Mouse (Mus musculus): ENCODE measurements around the gene Lmf1. TPM values are rescaled to one million over a fixed set of nuclear protein-coding genes. Genes with fewer than 3 reads are reported as not detected.

The Lmf1 gene
- polyA plus RNA-seq, 1 experiment from 2014 or later = 26.2 TPM

- ATAC-seq (ENCODE audit: low FRiP score) = no peak
Measured at GRCm38 (mm10) chr17:25630313-25630712, 51.4 kb downstream of the Lmf1 start.

DNA sequence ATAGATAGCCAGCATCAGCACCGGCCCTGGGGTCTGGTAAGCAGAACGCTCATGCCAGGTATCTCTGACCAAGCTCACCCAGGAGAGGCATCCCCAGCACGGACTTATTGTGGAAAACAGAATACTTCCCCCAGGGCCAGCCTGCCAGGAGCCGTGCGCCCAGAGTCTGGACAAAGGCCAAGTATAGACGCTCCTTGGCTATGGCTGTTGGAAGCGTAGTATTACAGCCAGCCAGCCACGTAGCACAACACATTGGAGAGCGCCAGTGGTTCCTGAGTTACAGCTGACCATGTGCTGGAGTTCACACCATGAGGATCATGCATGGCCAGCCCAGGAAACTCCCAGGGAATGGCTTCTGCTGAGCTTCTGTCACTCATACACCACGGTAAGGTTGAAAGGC, 55.2 kb downstream of the Lmf1 start:
- Histone ChIP-seq H3K4me3 (replicated peaks) (no peak overlapping the region), H3K9me3 (replicated peaks) (no peaks in the 10 kb centered on the region), H3K4me1 (peaks cover 37% of the 10 kb centered on the region), H3K36me3 (peaks cover 3% of the 10 kb centered on the region; the same call in 1 of the 2 replicates), H3K9ac (replicated peaks) (no peak overlapping the region), H3K27ac (replicated peaks) (no peak overlapping the region), H3K4me2 (no peak overlapping the region), H3K27me3 (replicated peaks) (no peaks in the 10 kb centered on the region)
- no peak; the same call in 1 of the 2 replicates for ATAC-seq (ENCODE audit: low FRiP score)
- WGBS = 71% methylated on average over 10 of the region's 10 CpGs

More at GRCm38 (mm10) chr17:25630313-25630712, 51.4 kb downstream of the Lmf1 start:
- Histone ChIP-seq H3K4me2 (no peak overlapping the region), H3K4me3 (replicated peaks) (no peak overlapping the region), H3K9me3 (replicated peaks) (no peaks in the 10 kb centered on the region), H3K36me3 (peaks cover 3% of the 10 kb centered on the region; the same call in 1 of the 2 replicates), H3K27ac (replicated peaks) (no peak overlapping the region), H3K27me3 (replicated peaks) (no peaks in the 10 kb centered on the region), H3K4me1 (peaks cover 26% of the 10 kb centered on the region), H3K9ac (replicated peaks) (no peak overlapping the region)
- WGBS = 88% methylated on average over 5 of the region's 5 CpGs

DNA sequence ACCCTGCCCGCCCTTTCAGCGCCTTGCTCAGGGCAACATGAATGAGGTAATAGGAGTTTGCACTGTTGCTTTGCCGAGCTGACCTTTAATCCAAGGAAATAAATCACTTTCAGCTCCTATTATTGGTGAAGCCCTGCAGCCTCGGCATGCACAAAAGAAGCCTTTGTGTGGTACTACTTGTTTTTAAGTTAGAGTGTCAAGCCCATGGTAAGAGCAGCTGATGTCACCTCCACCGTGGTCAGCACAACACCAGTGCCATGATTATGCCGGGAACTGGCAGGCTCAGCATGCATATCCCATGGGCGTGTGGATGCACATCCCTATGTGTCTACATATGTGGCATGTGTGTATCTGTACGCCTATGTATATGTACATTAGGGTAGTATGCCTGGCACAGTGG, 56.5 kb downstream of the Lmf1 start:
- no peaks in the 10 kb centered on the region for H3K9me3 ChIP-seq (replicated peaks)

GRCm38 (mm10) chr17:25635806-25636205, 56.9 kb downstream of the Lmf1 start:
- Histone ChIP-seq H3K4me3 (replicated peaks) (no peak overlapping the region), H3K9ac (replicated peaks) (no peak overlapping the region), H3K27me3 (replicated peaks) (no peaks in the 10 kb centered on the region), H3K4me2 (no peak overlapping the region), H3K9me3 (replicated peaks) (no peaks in the 10 kb centered on the region), H3K27ac (replicated peaks) (no peak overlapping the region), H3K4me1 (peaks cover 38% of the 10 kb centered on the region), H3K36me3 (peaks cover 3% of the 10 kb centered on the region; the same call in 1 of the 2 replicates)
- ATAC-seq (ENCODE audit: low FRiP score) = no peak
- 74% methylated on average over 5 of the region's 5 CpGs for WGBS

More for the DNA sequence above, 56.5 kb downstream of the Lmf1 start:
- H3K4me1 ChIP-seq = peaks cover 38% of the 10 kb centered on the region
- H3K27me3 ChIP-seq (replicated peaks) = no peaks in the 10 kb centered on the region
- ATAC-seq (ENCODE audit: low FRiP score) = no peak
- 8% methylated on average over 8 of the region's 8 CpGs for WGBS
- H3K9ac ChIP-seq (replicated peaks) = no peak overlapping the region
- H3K4me3 ChIP-seq (replicated peaks) = no peak overlapping the region
- H3K27ac ChIP-seq (replicated peaks) = no peak overlapping the region
- peaks cover 3% of the 10 kb centered on the region; the same call in 1 of the 2 replicates for H3K36me3 ChIP-seq
- no peak overlapping the region for H3K4me2 ChIP-seq

- H3K4me3 ChIP-seq (replicated peaks) = no peak overlapping the region
- no peaks in the 10 kb centered on the region for H3K36me3 ChIP-seq
- ATAC-seq (ENCODE audit: low FRiP score) = no peak
- H3K9ac ChIP-seq (replicated peaks) = no peak overlapping the region
- H3K9me3 ChIP-seq (replicated peaks) = no peaks in the 10 kb centered on the region
- no peaks in the 10 kb centered on the region for H3K27me3 ChIP-seq (replicated peaks)
- no peak overlapping the region for H3K27ac ChIP-seq (replicated peaks)
- H3K4me1 ChIP-seq = peaks cover 39% of the 10 kb centered on the region
- WGBS = 33% methylated on average over 7 of the region's 7 CpGs
- no peak overlapping the region for H3K4me2 ChIP-seq
Measured at GRCm38 (mm10) chr17:25637986-25638385, 59.1 kb downstream of the Lmf1 start.

DNA sequence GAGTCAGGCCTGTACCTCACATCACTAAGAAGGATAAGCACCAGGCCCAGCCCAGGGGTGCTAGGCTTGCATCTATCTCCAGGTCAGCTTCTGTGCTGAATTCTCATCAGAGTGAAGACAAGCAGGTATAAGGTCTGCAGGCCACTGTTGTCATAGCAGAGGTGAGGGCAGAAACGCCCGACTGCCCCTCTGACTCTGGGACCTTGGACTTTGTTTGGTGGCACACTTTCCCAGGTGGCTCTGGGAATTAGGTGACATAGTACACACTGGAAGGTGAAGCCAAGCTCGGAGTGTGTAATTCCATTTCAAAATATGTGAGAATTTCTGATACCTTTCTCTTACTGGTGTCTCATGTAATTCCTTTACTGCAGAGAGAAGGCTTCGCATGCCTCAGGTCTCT, 59.6 kb downstream of the Lmf1 start:
- no peak overlapping the region for H3K4me3 ChIP-seq (replicated peaks)
- H3K4me2 ChIP-seq = no peak overlapping the region
- no peak for ATAC-seq (ENCODE audit: low FRiP score)
- H3K36me3 ChIP-seq = no peaks in the 10 kb centered on the region
- no peak overlapping the region for H3K27ac ChIP-seq (replicated peaks)
- 84% methylated on average over 4 of the region's 4 CpGs for WGBS
- H3K9ac ChIP-seq (replicated peaks) = no peak overlapping the region
- no peaks in the 10 kb centered on the region for H3K9me3 ChIP-seq (replicated peaks)
- no peaks in the 10 kb centered on the region for H3K27me3 ChIP-seq (replicated peaks)
- H3K4me1 ChIP-seq = peaks cover 44% of the 10 kb centered on the region

GRCm38 (mm10) chr17:25640956-25641355, 62.1 kb downstream of the Lmf1 start:
- H3K4me1 ChIP-seq = peaks cover 33% of the 10 kb centered on the region

GRCm38 (mm10) chr17:25642032-25642431, 63.1 kb downstream of the Lmf1 start:
- no peak overlapping the region for H3K4me3 ChIP-seq (replicated peaks)
- no peaks in the 10 kb centered on the region for H3K27me3 ChIP-seq (replicated peaks)
- WGBS = 81% methylated on average over 8 of the region's 8 CpGs
- H3K4me2 ChIP-seq = no peak overlapping the region
- H3K27ac ChIP-seq (replicated peaks) = no peak overlapping the region
- peaks cover 30% of the 10 kb centered on the region for H3K4me1 ChIP-seq
- ATAC-seq (ENCODE audit: low FRiP score) = no peak
- no peaks in the 10 kb centered on the region for H3K36me3 ChIP-seq
- H3K9me3 ChIP-seq (replicated peaks) = no peaks in the 10 kb centered on the region
- no peak overlapping the region for H3K9ac ChIP-seq (replicated peaks)

More at GRCm38 (mm10) chr17:25640956-25641355, 62.1 kb downstream of the Lmf1 start:
- H3K9me3 ChIP-seq (replicated peaks) = no peaks in the 10 kb centered on the region
- H3K9ac ChIP-seq (replicated peaks) = no peak overlapping the region
- 0 out of 2 replicates have a peak overlapping the region, but pooled peaks have one; percentile 18 for H3K27ac ChIP-seq (replicated peaks)
- 37% methylated on average over 4 of the region's 4 CpGs for WGBS
- H3K36me3 ChIP-seq = no peaks in the 10 kb centered on the region
- ATAC-seq (ENCODE audit: low FRiP score) = no peak
- no peak overlapping the region for H3K4me3 ChIP-seq (replicated peaks)
- H3K27me3 ChIP-seq (replicated peaks) = no peaks in the 10 kb centered on the region
- H3K4me2 ChIP-seq = no peak overlapping the region

DNA sequence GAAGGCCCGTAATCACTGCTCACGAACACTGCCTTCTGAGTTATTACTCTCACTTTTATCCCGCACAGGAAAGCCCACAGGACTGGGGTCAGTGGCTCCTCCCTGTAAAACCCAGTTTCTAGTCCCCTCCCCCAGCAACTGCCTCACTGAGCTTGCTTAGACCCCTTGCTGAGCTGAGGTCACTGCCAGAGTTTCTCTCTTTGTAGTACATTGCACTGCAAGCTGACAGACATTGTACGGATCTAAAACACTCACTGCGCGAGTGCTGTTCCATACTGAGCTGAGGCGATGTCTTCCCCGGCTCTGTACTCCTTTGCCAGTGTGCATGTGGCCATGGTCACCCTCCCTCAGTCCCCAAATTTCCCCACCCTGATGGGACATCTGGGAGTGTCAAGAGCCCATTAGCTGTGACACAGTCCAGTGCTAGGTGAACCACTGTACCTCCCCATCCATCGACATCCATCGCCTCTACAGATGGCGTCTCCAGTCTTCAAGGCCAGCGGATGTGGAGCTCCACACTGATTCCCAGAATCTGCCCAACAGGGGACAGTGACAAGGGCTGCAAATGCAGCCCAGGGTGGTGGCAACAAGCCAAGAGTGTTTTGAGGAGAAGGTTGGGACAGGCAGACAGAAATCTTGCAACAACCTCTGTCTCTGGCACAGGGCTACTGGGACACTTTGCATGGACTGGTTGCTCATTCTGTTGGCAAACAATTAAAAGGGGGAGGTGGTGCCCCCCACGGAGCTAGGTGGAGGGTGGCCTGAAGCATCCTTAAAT, 64.8 kb downstream of the Lmf1 start:
- WGBS = 46% methylated on average over 13 of the region's 13 CpGs
- Histone ChIP-seq H3K4me3 (replicated peaks) (no peak overlapping the region), H3K4me2 (no peak overlapping the region), H3K36me3 (no peaks in the 10 kb centered on the region), H3K4me1 (peaks cover 20% of the 10 kb centered on the region), H3K27me3 (replicated peaks) (no peaks in the 10 kb centered on the region), H3K27ac (replicated peaks) (no peak overlapping the region), H3K9ac (replicated peaks) (no peak overlapping the region), H3K9me3 (replicated peaks) (no peaks in the 10 kb centered on the region)
- ATAC-seq (ENCODE audit: low FRiP score) = no peak

GRCm38 (mm10) chr17:25644761-25645160, 65.9 kb downstream of the Lmf1 start:
- H3K27me3 ChIP-seq (replicated peaks) = no peaks in the 10 kb centered on the region
- no peaks in the 10 kb centered on the region for H3K9me3 ChIP-seq (replicated peaks)
- no peak overlapping the region for H3K4me2 ChIP-seq
- H3K27ac ChIP-seq (replicated peaks) = no peak overlapping the region
- no peak overlapping the region for H3K9ac ChIP-seq (replicated peaks)
- 94% methylated on average over 3 of the region's 3 CpGs for WGBS
- peaks cover 17% of the 10 kb centered on the region for H3K4me1 ChIP-seq
- no peaks in the 10 kb centered on the region for H3K36me3 ChIP-seq
- no peak for ATAC-seq (ENCODE audit: low FRiP score)
- H3K4me3 ChIP-seq (replicated peaks) = no peak overlapping the region

GRCm38 (mm10) chr17:25645661-25646060, 66.8 kb downstream of the Lmf1 start:
- no peak overlapping the region for H3K27ac ChIP-seq (replicated peaks)
- 94% methylated on average over 9 of the region's 9 CpGs for WGBS
- no peak overlapping the region for H3K4me3 ChIP-seq (replicated peaks)
- no peaks in the 10 kb centered on the region for H3K36me3 ChIP-seq
- H3K27me3 ChIP-seq (replicated peaks) = no peaks in the 10 kb centered on the region
- H3K9ac ChIP-seq (replicated peaks) = no peak overlapping the region
- no peaks in the 10 kb centered on the region for H3K9me3 ChIP-seq (replicated peaks)
- peaks cover 17% of the 10 kb centered on the region for H3K4me1 ChIP-seq
- no peak for ATAC-seq (ENCODE audit: low FRiP score)
- H3K4me2 ChIP-seq = no peak overlapping the region

DNA sequence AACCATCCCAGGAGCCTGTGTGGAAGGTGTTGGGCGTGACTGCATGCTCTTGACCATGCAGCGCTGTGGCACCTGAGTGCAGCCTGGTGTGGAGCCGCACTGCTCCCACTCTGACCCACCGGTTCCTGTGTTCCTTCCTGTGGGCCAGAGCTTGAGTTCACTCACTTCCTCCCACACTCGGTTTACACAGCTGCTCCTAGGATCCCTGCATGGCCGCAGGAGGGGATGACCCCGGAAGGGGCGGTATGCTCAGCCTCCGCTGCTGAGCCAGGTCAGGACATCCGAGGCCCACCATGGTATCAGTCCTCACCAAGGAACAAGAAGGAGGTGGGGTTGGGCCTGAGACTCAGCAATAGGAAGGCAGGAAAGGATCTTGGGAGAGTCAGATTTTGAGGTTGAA, 69.0 kb downstream of the Lmf1 start:
- no peak overlapping the region for H3K4me3 ChIP-seq (replicated peaks)
- no peak for ATAC-seq (ENCODE audit: low FRiP score)
- no peaks in the 10 kb centered on the region for H3K27me3 ChIP-seq (replicated peaks)
- H3K9me3 ChIP-seq (replicated peaks) = no peaks in the 10 kb centered on the region
- H3K27ac ChIP-seq (replicated peaks) = no peak overlapping the region
- peaks cover 16% of the 10 kb centered on the region for H3K4me1 ChIP-seq
- no peak overlapping the region for H3K4me2 ChIP-seq
- H3K36me3 ChIP-seq = no peaks in the 10 kb centered on the region
- WGBS = 89% methylated on average over 10 of the region's 10 CpGs
- no peak overlapping the region for H3K9ac ChIP-seq (replicated peaks)

Data from neural tube, embryonic 15.5 days (tissue).